Mouse (Mus musculus) CH12.LX (cell line): ENCODE measurements around the gene Gns.

Source experiments
- BHLHE40 ChIP-seq: IDR thresholded peaks from 2 replicates; pipeline ENCODE4 v1.6.1; 2011; ENCODE audit warnings: mild to moderate bottlenecking, low read depth, low read length, improper control_type of control experiment
- CTCF ChIP-seq, 2 experiments: IDR thresholded peaks in 1 of 2; conservative IDR thresholded peaks in 1 of 2; 2 replicates each; pipeline ENCODE4 v1.5.1; 2011 to 2012; ENCODE audit warnings: low read depth in 2 of 2, low read length in 2 of 2, improper control_type of control experiment in 1 of 2, inconsistent platforms in 1 of 2, mild to moderate bottlenecking in 1 of 2, moderate library complexity in 1 of 2
- E2F4 ChIP-seq: IDR thresholded peaks from 2 replicates; pipeline ENCODE4 v1.6.1; 2011; ENCODE audit warnings: low read depth, low read length, improper control_type of control experiment; ENCODE audit not compliant: insufficient replicate concordance
- GABPA ChIP-seq: IDR thresholded peaks from 2 replicates; pipeline ENCODE4 v1.6.1; 2012; ENCODE audit warnings: low read depth, low read length, improper control_type of control experiment, inconsistent platforms; ENCODE audit not compliant: insufficient replicate concordance
- KAT2A ChIP-seq: IDR thresholded peaks from 2 replicates; pipeline ENCODE4 v1.6.1; 2012; ENCODE audit warnings: low read length, improper control_type of control experiment, inconsistent platforms; ENCODE audit not compliant: insufficient replicate concordance
- MAFK ChIP-seq: IDR thresholded peaks from 2 replicates; pipeline ENCODE4 v1.6.1; 2011; ENCODE audit warnings: low read length, improper control_type of control experiment; ENCODE audit not compliant: insufficient replicate concordance
- MYC ChIP-seq: IDR thresholded peaks from 2 replicates; pipeline ENCODE4 v1.6.1; 2011; ENCODE audit warnings: low read depth, mild to moderate bottlenecking, improper control_type of control experiment, low read length
- USF1 ChIP-seq: IDR thresholded peaks from 2 replicates; pipeline ENCODE4 v1.6.1; 2014; ENCODE audit warnings: low read depth, mild to moderate bottlenecking, inconsistent platforms, low read length, improper control_type of control experiment

- TF ChIP-seq CTCF (conservative IDR thresholded peaks at IDR 0.05 in 1 of 2, IDR thresholded peaks at IDR 0.05 in 1 of 2; ENCODE audit: low read depth in 2 of 2, low read length in 2 of 2) = no peak
- TF ChIP-seq MAFK = no peak
- TF ChIP-seq E2F4 = no peak
- TF ChIP-seq MYC = no peak
- TF ChIP-seq BHLHE40 = no peak
- no peak for TF ChIP-seq USF1
- TF ChIP-seq KAT2A = no peak
- no peak for TF ChIP-seq GABPA
Observed at GRCm38 (mm10) chr10:121342260-121342659, 22.6 kb upstream of the Gns start.
